Mouse (Mus musculus) C2C12 (cell line): ENCODE data around the gene Rnf135. TPM values are rescaled to one million over a fixed set of nuclear protein-coding genes. Genes with fewer than 3 reads are reported as not detected.

ENCODE experiments used
- H3K27me3 ChIP-seq: one replicate; pipeline ENCODE4 v1.6.1; 2011; ENCODE audit not compliant: control insufficient read depth, insufficient read depth, insufficient read length
- H3K36me3 ChIP-seq: one replicate; pipeline ENCODE4 v1.6.1; 2011; ENCODE audit not compliant: control insufficient read depth, insufficient read depth
- H3K4me3 ChIP-seq: one replicate; pipeline ENCODE4 v1.5.1; 2011; ENCODE audit warnings: mild to moderate bottlenecking, control low read depth; ENCODE audit not compliant: poor library complexity, insufficient read depth, severe bottlenecking
- H3K79me2 ChIP-seq: one replicate; pipeline ENCODE4 v1.6.1; 2011; ENCODE audit not compliant: control insufficient read depth, insufficient read depth
- H3K79me3 ChIP-seq: one replicate; pipeline ENCODE4 v1.6.1; 2011; ENCODE audit warnings: low read depth, control low read depth
- H3ac ChIP-seq: one replicate; pipeline ENCODE3; 2011; ENCODE audit warnings: low read depth; ENCODE audit not compliant: control insufficient read depth, insufficient read length
- CEBPB ChIP-seq: IDR thresholded peaks from one replicate; pipeline ENCODE4 v1.6.1; 2011; ENCODE audit warnings: low read depth, mild to moderate bottlenecking, control low read depth, moderate library complexity
- CTCF ChIP-seq: IDR thresholded peaks from one replicate; pipeline ENCODE4 v1.5.1; 2011; ENCODE audit not compliant: control insufficient read depth, insufficient read depth, insufficient read length
- FOSL1 ChIP-seq: IDR thresholded peaks from one replicate; pipeline ENCODE4 v1.8.0; 2011; ENCODE audit warnings: mild to moderate bottlenecking, low read length; ENCODE audit not compliant: poor library complexity, insufficient read depth, severe bottlenecking
- MAX ChIP-seq: IDR thresholded peaks from one replicate; pipeline ENCODE4 v1.6.1; 2011; ENCODE audit warnings: mild to moderate bottlenecking, control low read depth
- MYOD1 ChIP-seq: IDR thresholded peaks from one replicate; pipeline ENCODE4 v1.6.1; 2011; ENCODE audit warnings: low read depth; ENCODE audit not compliant: control insufficient read depth, insufficient read length
- MYOG ChIP-seq: IDR thresholded peaks from one replicate; pipeline ENCODE4 v1.6.1; 2011; ENCODE audit not compliant: control insufficient read depth, insufficient read length; ENCODE audit errors: extremely low read depth
- USF1 ChIP-seq: IDR thresholded peaks from one replicate; pipeline ENCODE4 v1.6.1; 2011; ENCODE audit warnings: low read depth, mild to moderate bottlenecking, control low read depth, moderate library complexity
- polyA plus RNA-seq: library from polyadenylated mRNA; unstranded; fragments of >200 nt; fragmentation: generic; extraction: Trizol; gene quantifications from one replicate; pipeline ENCODE4 v1.2.1, GENCODE M21; 2012; ENCODE audit warnings: missing spikeins

The Rnf135 gene
- polyA plus RNA-seq, 1 experiment = 3.6 TPM

- Histone ChIP-seq H3K27me3 (no peaks in the 10 kb centered on the region), H3ac (no peak overlapping the region), H3K79me3 (no peaks in the 10 kb centered on the region), H3K4me3 (no peak overlapping the region), H3K36me3 (no peaks in the 10 kb centered on the region), H3K79me2 (no peaks in the 10 kb centered on the region)
- TF ChIP-seq CTCF = no peak
- TF ChIP-seq MYOG = no peak
- no peak for TF ChIP-seq CEBPB
- TF ChIP-seq MYOD1 = no peak
- TF ChIP-seq FOSL1 = no peak
- TF ChIP-seq USF1 = no peak
Measured at GRCm38 (mm10) chr11:80149412-80150023, 34.1 kb upstream of the Rnf135 start.

- no peaks in the 10 kb centered on the region for H3K79me3 ChIP-seq
- H3K27me3 ChIP-seq = no peaks in the 10 kb centered on the region
- no peaks in the 10 kb centered on the region for H3K36me3 ChIP-seq
- H3ac ChIP-seq = no peak overlapping the region
- H3K79me2 ChIP-seq = no peaks in the 10 kb centered on the region
- TF ChIP-seq MYOG = no peak
- TF ChIP-seq CEBPB = no peak
- no peak for TF ChIP-seq CTCF
- no peak for TF ChIP-seq MYOD1
- TF ChIP-seq FOSL1 = no peak
- no peak for TF ChIP-seq USF1
- no peak for TF ChIP-seq MAX
- H3K4me3 ChIP-seq = no peak overlapping the region
Measured at GRCm38 (mm10) chr11:80150566-80150965, 33.1 kb upstream of the Rnf135 start.

DNA sequence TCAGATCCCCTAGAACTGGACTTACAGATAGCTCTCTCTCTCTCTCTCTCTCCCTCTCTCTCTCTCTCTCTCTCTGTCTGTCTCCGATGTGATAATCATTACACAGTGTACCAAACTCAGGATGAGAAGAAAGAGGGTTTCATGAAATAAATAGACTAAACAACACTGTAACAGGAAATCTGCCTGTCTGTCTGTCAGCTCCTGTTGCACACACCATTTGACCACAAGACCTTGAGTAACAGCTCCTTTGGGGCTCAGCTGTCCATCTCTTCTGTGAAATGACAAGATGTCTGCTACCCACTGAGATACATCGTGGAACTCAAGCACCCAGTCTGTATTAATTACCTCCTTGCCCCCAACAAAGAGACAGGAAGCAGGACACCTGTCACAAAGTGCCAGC lies 32.1 kb upstream of the Rnf135 start:
- Histone ChIP-seq H3K4me3 (no peak overlapping the region), H3ac (no peak overlapping the region), H3K36me3 (no peaks in the 10 kb centered on the region), H3K79me2 (no peaks in the 10 kb centered on the region), H3K79me3 (no peaks in the 10 kb centered on the region), H3K27me3 (no peaks in the 10 kb centered on the region)
- TF ChIP-seq FOSL1 = no peak
- no peak for TF ChIP-seq MYOG
- TF ChIP-seq MYOD1 = no peak
- no peak for TF ChIP-seq MAX
- TF ChIP-seq CEBPB = no peak
- no peak for TF ChIP-seq CTCF
- TF ChIP-seq USF1 = no peak

- Histone ChIP-seq H3K79me2 (no peaks in the 10 kb centered on the region), H3K4me3 (no peak overlapping the region), H3ac (no peak overlapping the region), H3K79me3 (no peaks in the 10 kb centered on the region), H3K36me3 (no peaks in the 10 kb centered on the region), H3K27me3 (no peaks in the 10 kb centered on the region)
- TF ChIP-seq FOSL1 = no peak
- TF ChIP-seq MYOD1 = no peak
- peak; percentile 25 for TF ChIP-seq USF1
- no peak for TF ChIP-seq MYOG
Measured at GRCm38 (mm10) chr11:80152376-80152775, 31.3 kb upstream of the Rnf135 start.

- H3ac ChIP-seq = no peak within 1 kb of the TSS
- no peaks in the 10 kb centered on the region for H3K79me3 ChIP-seq
- no peaks in the 10 kb centered on the region for H3K79me2 ChIP-seq
- TF ChIP-seq CEBPB (no peak), FOSL1 (no peak), MYOD1 (no peak), USF1 (no peak), MAX (no peak), MYOG (no peak), CTCF (no peak)
- H3K27me3 ChIP-seq = no peaks in the 10 kb centered on the region
- no peaks in the 10 kb centered on the region for H3K36me3 ChIP-seq
- no peak within 1 kb of the TSS for H3K4me3 ChIP-seq
Measured at GRCm38 (mm10) chr11:80153857-80154495, 29.7 kb upstream of the Rnf135 start, which contains the start of gene Adap2. Gene Adap2 (plus strand): TSS chr11:80154105.

- TF ChIP-seq MYOD1 = no peak
- no peak for TF ChIP-seq CTCF
- TF ChIP-seq CEBPB = no peak
- no peak for TF ChIP-seq MAX
- TF ChIP-seq FOSL1 = no peak
- no peak for TF ChIP-seq USF1
- no peak for TF ChIP-seq MYOG
Measured at GRCm38 (mm10) chr11:80154501-80154900, 29.1 kb upstream of the Rnf135 start.

More at GRCm38 (mm10) chr11:80154501-80154900, 29.1 kb upstream of the Rnf135 start:
- no peak overlapping the region for H3ac ChIP-seq
- no peak overlapping the region for H3K4me3 ChIP-seq
- H3K79me3 ChIP-seq = no peaks in the 10 kb centered on the region
- H3K79me2 ChIP-seq = no peaks in the 10 kb centered on the region
- H3K27me3 ChIP-seq = no peaks in the 10 kb centered on the region
- H3K36me3 ChIP-seq = no peaks in the 10 kb centered on the region
